23 mouse cellular contexts compared by ENCODE assay signal in genomic region chr17:29403179-29403578, GRCm38 (mm10). TPM values are rescaled to one million over a fixed set of nuclear protein-coding genes. Genes with fewer than 3 reads are reported as not detected.
DNase-seq lines count a peak whose midpoint lies in the region; ATAC-seq and TF ChIP-seq lines count a peak whose summit lies in the region.
"Had no signal": no experiment of that assay in that cellular context is flagged by ENCODE, and none has a peak within 500 bp of the region (broad histone marks: within the 10 kb centered on the region; RNA-seq: fewer than 3 reads in every experiment).

No protein-coding gene starts in this region.

- no peak for ATAC-seq in liver, embryonic 14.5 days (ENCODE audit: insufficient read depth)
- ATAC-seq in liver, postnatal 0 days: no peak
- ATAC-seq in heart, embryonic 11.5 days (replicated peaks; ENCODE audit: insufficient number of reproducible peaks, low FRiP score, low TSS enrichment): no peak
- ATAC-seq: forebrain, embryonic 13.5 days; forebrain, embryonic 16.5 days; intestine, embryonic 15.5 days had no signal

- no peak overlapping the region for H3K27ac ChIP-seq in liver, embryonic 14.5 days
- H3K27ac ChIP-seq in liver, postnatal 0 days (ENCODE audit: low read depth): no peak overlapping the region
- H3K27ac ChIP-seq in MEL (ENCODE audit: control insufficient read depth, low read depth, low read length): no peak overlapping the region
- H3K27ac ChIP-seq in heart, embryonic 11.5 days (ENCODE audit: low read depth, low read length): no peak overlapping the region
- H3K27ac ChIP-seq: forebrain, embryonic 13.5 days; heart, embryonic 13.5 days; hindbrain, embryonic 14.5 days; intestine, embryonic 15.5 days had no signal

- no peak for TF ChIP-seq EP300 in liver, embryonic 14.5 days (IDR thresholded peaks at IDR 0.05; ENCODE audit: low read depth)
- no peak for TF ChIP-seq EP300 in liver, postnatal 0 days (IDR thresholded peaks at IDR 0.05; ENCODE audit: low read depth)
- no peak for TF ChIP-seq EP300 in MEL (IDR thresholded peaks at IDR 0.05; ENCODE audit: low read depth in 1 of 2, low read length in 2 of 2)

- TF ChIP-seq CTCF in liver, embryonic 14.5 days (IDR thresholded peaks at IDR 0.05; ENCODE audit: low read depth): 0 out of 2 replicates have a peak, but pooled peaks have one; percentile 8
- no peak for TF ChIP-seq CTCF in liver, postnatal 0 days (IDR thresholded peaks at IDR 0.05; ENCODE audit: low read depth)
- TF ChIP-seq CTCF in C2C12 (IDR thresholded peaks at IDR 0.05; ENCODE audit: control insufficient read depth, insufficient read depth, insufficient read length) (no peak), MEL (IDR thresholded peaks at IDR 0.05 in 2 of 3, conservative IDR thresholded peaks at IDR 0.05 in 1 of 3; ENCODE audit: control insufficient read depth in 1 of 3, insufficient read depth in 1 of 3, low read depth in 2 of 3, low read length in 3 of 3, poor library complexity in 1 of 3, severe bottlenecking in 1 of 3) (no peak)

- H3K79me2 ChIP-seq in C2C12 (ENCODE audit: control insufficient read depth, insufficient read depth) (no peaks in the 10 kb centered on the region), MEL (ENCODE audit: control insufficient read depth, insufficient read depth, low read length, poor library complexity) (no peaks in the 10 kb centered on the region; the same call in 1 of the 2 replicates)

- no peaks in the 10 kb centered on the region for H3K36me3 ChIP-seq in liver, embryonic 14.5 days (replicated peaks; ENCODE audit: control insufficient read depth, insufficient read depth, low read depth)
- no peaks in the 10 kb centered on the region for H3K36me3 ChIP-seq in liver, postnatal 0 days (replicated peaks; ENCODE audit: insufficient read depth, low read length)
- H3K36me3 ChIP-seq in C2C12 (ENCODE audit: control insufficient read depth, insufficient read depth): no peaks in the 10 kb centered on the region
- H3K36me3 ChIP-seq in MEL (ENCODE audit: control insufficient read depth in 1 of 2, insufficient read depth in 2 of 2, low read length in 2 of 2): peaks cover 0 to 8% of the 10 kb centered on the region in 2 experiments; a peak in 2 of 4 replicates
- H3K36me3 ChIP-seq in heart, embryonic 11.5 days (ENCODE audit: control insufficient read depth, insufficient read depth, low read length): no peaks in the 10 kb centered on the region
- H3K36me3 ChIP-seq: forebrain, embryonic 10.5 days; G1E; heart, embryonic 13.5 days; intestine, embryonic 15.5 days had no signal

- H3K9ac ChIP-seq in liver, embryonic 14.5 days (replicated peaks): no peak overlapping the region
- no peak overlapping the region for H3K9ac ChIP-seq in liver, postnatal 0 days (replicated peaks)
- H3K9ac ChIP-seq in MEL (ENCODE audit: control insufficient read depth, low read depth, low read length, poor library complexity, severe bottlenecking): no peak overlapping the region
- no peak overlapping the region for H3K9ac ChIP-seq in heart, embryonic 11.5 days (ENCODE audit: low read depth, low read length)
- H3K9ac ChIP-seq: forebrain, embryonic 13.5 days; heart, embryonic 13.5 days; hindbrain, embryonic 14.5 days; intestine, embryonic 15.5 days had no signal

- no peaks in the 10 kb centered on the region for H3K27me3 ChIP-seq in liver, embryonic 14.5 days (ENCODE audit: control insufficient read depth, insufficient read depth, low read length)
- H3K27me3 ChIP-seq in liver, postnatal 0 days (ENCODE audit: insufficient read depth, low read length): no peaks in the 10 kb centered on the region
- H3K27me3 ChIP-seq in C2C12 (ENCODE audit: control insufficient read depth, insufficient read depth, insufficient read length) (no peaks in the 10 kb centered on the region), MEL (ENCODE audit: control insufficient read depth in 1 of 2, insufficient read depth in 2 of 2, low read length in 2 of 2) (no peaks in the 10 kb centered on the region)
- no peaks in the 10 kb centered on the region for H3K27me3 ChIP-seq in heart, embryonic 11.5 days (ENCODE audit: control insufficient read depth, insufficient read depth, low read length)
- H3K27me3 ChIP-seq: intestine, embryonic 15.5 days had no signal

- 37% methylated on average over 1 of the region's 1 CpGs for WGBS in liver, embryonic 14.5 days (ENCODE audit: insufficient replicate concordance)
- WGBS in liver, postnatal 0 days (ENCODE audit: insufficient replicate concordance): 40% methylated on average over 1 of the region's 1 CpGs
- 67% methylated on average over 1 of the region's 1 CpGs for WGBS in heart, embryonic 11.5 days (ENCODE audit: insufficient replicate concordance)

- no peaks in the 10 kb centered on the region for H3K79me3 ChIP-seq in C2C12 (ENCODE audit: low read depth)

- no peak overlapping the region for H3K4me2 ChIP-seq in liver, embryonic 14.5 days (ENCODE audit: low read depth)
- no peak overlapping the region for H3K4me2 ChIP-seq in liver, postnatal 0 days (ENCODE audit: low read depth, low read length)
- no peak overlapping the region for H3K4me2 ChIP-seq in heart, embryonic 11.5 days
- H3K4me2 ChIP-seq: forebrain, embryonic 13.5 days; heart, embryonic 13.5 days; hindbrain, embryonic 14.5 days; intestine, embryonic 15.5 days had no signal

- peaks cover 9 to 14% of the 10 kb centered on the region in 2 experiments for H3K4me1 ChIP-seq in liver, embryonic 14.5 days (replicated peaks; ENCODE audit: control insufficient read depth in 2 of 2, insufficient read depth in 2 of 2, low read length in 1 of 2)
- H3K4me1 ChIP-seq in liver, postnatal 0 days (ENCODE audit: insufficient read depth): peaks cover 18% of the 10 kb centered on the region
- peaks cover under 1 to 15% of the 10 kb centered on the region in 2 experiments for H3K4me1 ChIP-seq in MEL (ENCODE audit: control insufficient read depth in 1 of 2, insufficient read depth in 2 of 2, low read length in 2 of 2)
- H3K4me1 ChIP-seq in heart, embryonic 11.5 days (ENCODE audit: control insufficient read depth, insufficient read depth, low read length): peaks cover 13% of the 10 kb centered on the region

- no peak for DNase-seq in liver, embryonic 14.5 days (ENCODE audit: low read depth in 3 of 3, low spot score in 3 of 3)
- no peak for DNase-seq in liver, postnatal 0 days
- DNase-seq in MEL (ENCODE audit: low read depth, low spot score): peak; percentile 27
- DNase-seq in adrenal gland, postnatal 25 days: no peak
- DNase-seq: adrenal gland, adult 8-10 months; adrenal gland, postnatal 36 days; cerebellum, adult 18-20 months; cerebellum, adult 9-10 months; cerebellum, postnatal 14 days; gastrocnemius, postnatal 25 days; heart, adult 18-20 months; heart, postnatal 14 days; heart, postnatal 4 days; kidney, adult 2 months had no signal

- H3K4me3 ChIP-seq in liver, embryonic 14.5 days (ENCODE audit: insufficient read depth in 1 of 2, low read depth in 2 of 2, low read length in 2 of 2): no peak overlapping the region
- no peak overlapping the region for H3K4me3 ChIP-seq in liver, postnatal 0 days (ENCODE audit: low read depth, low read length)
- H3K4me3 ChIP-seq in C2C12 (ENCODE audit: insufficient read depth, poor library complexity, severe bottlenecking): no peak overlapping the region
- H3K4me3 ChIP-seq in MEL (ENCODE audit: control insufficient read depth in 1 of 2, insufficient read depth in 1 of 2, low read depth in 2 of 2, low read length in 2 of 2): no peak overlapping the region
- no peak overlapping the region for H3K4me3 ChIP-seq in heart, embryonic 11.5 days (ENCODE audit: low read depth, low read length)
- H3K4me3 ChIP-seq: forebrain, embryonic 10.5 days; forebrain, embryonic 13.5 days; heart, embryonic 13.5 days; intestine, embryonic 15.5 days had no signal

- no peak for TF ChIP-seq POLR2A in MEL (IDR thresholded peaks at IDR 0.05; ENCODE audit: control insufficient read depth in 1 of 2, insufficient read depth in 1 of 2, low read depth in 1 of 2, low read length in 2 of 2, poor library complexity in 1 of 2)

- H3ac ChIP-seq in C2C12 (ENCODE audit: control insufficient read depth, insufficient read length, low read depth): no peak overlapping the region

- H3K9me3 ChIP-seq in liver, embryonic 14.5 days (ENCODE audit: control insufficient read depth, low read length): no peaks in the 10 kb centered on the region
- H3K9me3 ChIP-seq in liver, postnatal 0 days (ENCODE audit: low read length): no peaks in the 10 kb centered on the region
- H3K9me3 ChIP-seq in MEL (replicated peaks; ENCODE audit: insufficient read depth, low read length): no peaks in the 10 kb centered on the region
- no peaks in the 10 kb centered on the region for H3K9me3 ChIP-seq in heart, embryonic 11.5 days (replicated peaks; ENCODE audit: control insufficient read depth, low read length)
- H3K9me3 ChIP-seq: forebrain, embryonic 10.5 days; forebrain, embryonic 13.5 days; G1E; heart, embryonic 13.5 days; intestine, embryonic 15.5 days had no signal

- no peak for TF ChIP-seq RAD21 in MEL (IDR thresholded peaks at IDR 0.05; ENCODE audit: low read depth, low read length)

TF ChIP-seq in C2C12, 6 proteins besides CTCF, POLR2A, EP300 and RAD21 (continues in another document):
- TF ChIP-seq MYOG (IDR thresholded peaks at IDR 0.05; ENCODE audit: control insufficient read depth, extremely low read depth, insufficient read length): no peak

TF ChIP-seq in MEL, 35 proteins besides CTCF, POLR2A, EP300 and RAD21 (continues in another document):
- no peak for TF ChIP-seq POLR2AphosphoS5 (IDR thresholded peaks at IDR 0.05; ENCODE audit: borderline replicate concordance, low read depth, low read length)
- TF ChIP-seq MAX (IDR thresholded peaks at IDR 0.05; ENCODE audit: low read length): no peak

RNA-seq across cellular contexts. Expression of gene Fgd2, which starts 42.5 kb away (rescaled TPM):
- polyA plus RNA-seq in liver, embryonic 14.5 days (2012; rRNA removed): 8.5 and 8.6 TPM in 2 replicates
- 3.8 and 4.0 TPM in 2 replicates for polyA plus RNA-seq in liver, embryonic 14.5 days (2014; fragmentation: Nextera tagmentation; extraction: Ambion mirVana)
- polyA plus RNA-seq in liver, postnatal 0 days (2015; fragmentation: Nextera tagmentation; extraction: Ambion mirVana): 6.3 and 8.9 TPM in 2 replicates
- polyA plus RNA-seq in C2C12 (2012; fragmentation: generic; extraction: Trizol) (0.19 TPM), MEL (2012; ENCODE audit: insufficient read depth in 1 of 2, insufficient read length in 2 of 2, low read depth in 1 of 2, low replicate concordance in 2 of 2, missing spikeins in 1 of 2) (under 1 TPM in 1 of 2 experiments, not detected in 1; 0.39 TPM)
- 0.07 and 0.23 TPM in 2 replicates for total RNA-seq in MEL (2012; rRNA removed)
- 1.6 and 3.0 TPM in 2 replicates for total RNA-seq in adrenal gland, postnatal 25 days (2021)
- 1.2 and 2.3 TPM in 2 replicates for polyA plus RNA-seq in heart, embryonic 11.5 days (2014; fragmentation: Nextera tagmentation; extraction: Ambion mirVana)

RNA-seq across cellular contexts. Expression of gene Mtch1, which starts 55.4 kb away (rescaled TPM):
- 61.1 and 69.0 TPM in 2 replicates for polyA plus RNA-seq in liver, embryonic 14.5 days (2012; rRNA removed)
- polyA plus RNA-seq in liver, embryonic 14.5 days (2014; fragmentation: Nextera tagmentation; extraction: Ambion mirVana): 54.3 and 64.3 TPM in 2 replicates
- polyA plus RNA-seq in liver, postnatal 0 days (2015; fragmentation: Nextera tagmentation; extraction: Ambion mirVana): 49.0 and 57.5 TPM in 2 replicates
- 464 TPM for polyA plus RNA-seq in C2C12 (2012; fragmentation: generic; extraction: Trizol)
- total RNA-seq in MEL (2012; rRNA removed): 119 and 143 TPM in 2 replicates
- 100 to 1,000 TPM; 147 to 233 TPM for polyA plus RNA-seq in MEL (2012; ENCODE audit: insufficient read depth in 1 of 2, insufficient read length in 2 of 2, low read depth in 1 of 2, low replicate concordance in 2 of 2, missing spikeins in 1 of 2)
- 231 and 242 TPM in 2 replicates for total RNA-seq in adrenal gland, postnatal 25 days (2021)
- polyA plus RNA-seq in heart, embryonic 11.5 days (2014; fragmentation: Nextera tagmentation; extraction: Ambion mirVana): 266 and 306 TPM in 2 replicates
